18 mouse cellular contexts compared by ENCODE assay signal in genomic region chr1:43385008-43385407, GRCm38 (mm10).
"Had no signal": no experiment of that assay in that cellular context is flagged by ENCODE, and none has a peak within 500 bp of the region (broad histone marks: within the 10 kb centered on the region; RNA-seq: fewer than 3 reads in every experiment).

No protein-coding gene starts in this region.

- H3K4me2 ChIP-seq: limb, embryonic 13.5 days; lung, embryonic 14.5 days; midbrain, embryonic 11.5 days; stomach, embryonic 15.5 days had no signal

- H3K9ac ChIP-seq: limb, embryonic 13.5 days; lung, embryonic 14.5 days; stomach, embryonic 15.5 days had no signal

- H3K27ac ChIP-seq: limb, embryonic 10.5 days; limb, embryonic 13.5 days; macrophage; stomach, embryonic 15.5 days had no signal

- H3K36me3 ChIP-seq: limb, embryonic 10.5 days; limb, embryonic 13.5 days; stomach, embryonic 15.5 days had no signal

- DNase-seq: kidney, adult 18-20 months; kidney, adult 9 months; kidney, postnatal 14 days; kidney, postnatal 4 days; layer of hippocampus, adult 9-11 months; lung, embryonic 14.5 days; midbrain, embryonic 14.5 days; spleen, adult 18-20 months; thymus, postnatal 25 days had no signal

- H3K27me3 ChIP-seq: limb, embryonic 13.5 days; stomach, embryonic 15.5 days had no signal

- H3K4me3 ChIP-seq: limb, embryonic 10.5 days; limb, embryonic 13.5 days; megakaryocyte, embryonic 14.5 days; stomach, embryonic 15.5 days had no signal

- H3K4me1 ChIP-seq: limb, embryonic 10.5 days; limb, embryonic 13.5 days; megakaryocyte, embryonic 14.5 days; stomach, embryonic 15.5 days had no signal

- H3K9me3 ChIP-seq: limb, embryonic 10.5 days; limb, embryonic 13.5 days; stomach, embryonic 15.5 days had no signal

- ATAC-seq: inflammation-experienced regulatory T-cells, adult 6 months; intestine, embryonic 16.5 days; lung, postnatal 0 days had no signal
